Mouse (Mus musculus) neural tube, embryonic 11.5 days (tissue): ENCODE data around the gene Vkorc1l1. TPM values are rescaled to one million over a fixed set of nuclear protein-coding genes. Genes with fewer than 3 reads are reported as not detected.

Experiments used
- ATAC-seq: fragments of 200-750 bp; cut with Nextera tagmentation; 2 replicates; pipeline ENCODE4 v1.8.0; 2017; ENCODE audit warnings: moderate number of reproducible peaks, mild to moderate bottlenecking, moderate TSS enrichment, moderate library complexity; ENCODE audit not compliant: insufficient read depth, low FRiP score, low TSS enrichment
- DNase-seq: peaks from one replicate; pipeline ENCODE4 v3.0.0-alpha.2; 2015; ENCODE audit warnings: low spot score
- H3K27ac ChIP-seq: fragments of 300-500 bp; sonication (generic); 2 replicates; pipeline ENCODE4 v1.5.1; 2014; ENCODE audit warnings: low read depth, mild to moderate bottlenecking, low read length
- H3K27me3 ChIP-seq: fragments of 300-500 bp; sonication (generic); 2 replicates; pipeline ENCODE4 v1.6.1; 2014; ENCODE audit warnings: mild to moderate bottlenecking, low read length, mixed read lengths; ENCODE audit not compliant: control insufficient read depth, insufficient read depth
- H3K36me3 ChIP-seq: fragments of 300-500 bp; sonication (generic); 2 replicates; pipeline ENCODE4 v1.6.1; 2014; ENCODE audit warnings: mild to moderate bottlenecking, low read length, moderate library complexity, mixed read lengths; ENCODE audit not compliant: control insufficient read depth, insufficient read depth
- H3K4me1 ChIP-seq: fragments of 300-500 bp; sonication (generic); 2 replicates; pipeline ENCODE4 v1.6.1; 2014; ENCODE audit warnings: low read length, mixed read lengths; ENCODE audit not compliant: control insufficient read depth, insufficient read depth
- H3K4me2 ChIP-seq: fragments of 300-500 bp; sonication (generic); 2 replicates; pipeline ENCODE4 v1.6.1; 2014; ENCODE audit warnings: low read depth, mild to moderate bottlenecking, moderate library complexity
- H3K4me3 ChIP-seq: fragments of 300-500 bp; sonication (generic); 2 replicates; pipeline ENCODE4 v1.5.1; 2014; ENCODE audit warnings: low read depth, low read length
- H3K9ac ChIP-seq: fragments of 300-500 bp; sonication (generic); 2 replicates; pipeline ENCODE4 v1.6.1; 2014; ENCODE audit warnings: mild to moderate bottlenecking, low read length
- H3K9me3 ChIP-seq: fragments of 300-500 bp; sonication (generic); 2 replicates; pipeline ENCODE4 v1.6.1; 2016; ENCODE audit warnings: low read length; ENCODE audit not compliant: control insufficient read depth
- WGBS: fragments of 180-500 bp; shearing (Covaris S2); extraction: QIAGEN DNeasy Blood & Tissue Kit; methylation state at CpG from one replicate; pipeline ENCODE4 v1.1.7; 2014; 5-methylcytosine and 5-hydroxymethylcytosine counted together
- polyA plus RNA-seq: library from polyadenylated mRNA; unstranded; fragments of >200 nt; fragmentation: Nextera tagmentation; extraction: Ambion mirVana; gene quantifications from 2 replicates; pipeline ENCODE4 v1.2.1, GENCODE M21; 2014

Gene Vkorc1l1
- 31.3 and 32.2 TPM in 2 replicates for polyA plus RNA-seq

DNA sequence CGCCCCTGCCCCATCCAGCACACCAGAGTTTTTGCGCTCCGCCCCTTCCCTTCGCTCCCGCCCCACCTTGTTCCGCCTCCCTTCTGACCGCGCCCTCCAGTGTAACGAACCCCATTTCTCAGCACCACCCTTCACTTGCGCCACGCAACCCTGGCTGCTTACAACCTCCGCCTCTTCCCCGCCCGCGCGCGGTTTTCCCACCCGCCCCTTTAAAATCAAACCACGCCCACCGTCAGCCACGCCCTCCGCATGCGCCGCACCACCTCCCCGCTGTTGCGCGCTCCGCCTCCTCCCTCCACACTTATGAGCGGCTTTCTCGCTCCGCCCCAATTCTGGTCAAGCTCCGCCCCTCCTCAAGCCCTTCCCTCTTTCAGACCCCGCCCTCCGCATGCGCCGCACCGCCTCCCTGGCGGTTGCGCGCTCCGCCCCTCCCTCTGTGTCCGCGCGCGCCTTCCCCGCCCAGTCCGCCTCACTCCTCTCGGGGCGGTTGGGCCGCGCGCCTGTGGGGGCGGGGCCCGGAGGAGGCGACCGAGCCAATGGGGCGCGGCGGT is at the start of gene Vkorc1l1:
TSS of gene Vkorc1l1 (plus strand) at position 476 of the 551 bp plus-strand sequence.
- Histone ChIP-seq H3K4me2 (peak within 1 kb of the TSS; percentile 76), H3K4me3 (peak within 1 kb of the TSS; percentile 86), H3K9me3 (no peaks in the 10 kb centered on the region), H3K9ac (peak within 1 kb of the TSS; percentile 75), H3K27me3 (no peaks in the 10 kb centered on the region), H3K36me3 (no peaks in the 10 kb centered on the region), H3K27ac (0 out of 2 replicates have a peak within 1 kb of the TSS, but pooled peaks have one; percentile 21), H3K4me1 (peaks cover 3% of the 10 kb centered on the region; the same call in 1 of the 2 replicates)
- DNase-seq (peak; percentile 100), ATAC-seq (peak; percentile 91)
- under 1% methylated on average over 54 of the region's 59 CpGs for WGBS

DNA sequence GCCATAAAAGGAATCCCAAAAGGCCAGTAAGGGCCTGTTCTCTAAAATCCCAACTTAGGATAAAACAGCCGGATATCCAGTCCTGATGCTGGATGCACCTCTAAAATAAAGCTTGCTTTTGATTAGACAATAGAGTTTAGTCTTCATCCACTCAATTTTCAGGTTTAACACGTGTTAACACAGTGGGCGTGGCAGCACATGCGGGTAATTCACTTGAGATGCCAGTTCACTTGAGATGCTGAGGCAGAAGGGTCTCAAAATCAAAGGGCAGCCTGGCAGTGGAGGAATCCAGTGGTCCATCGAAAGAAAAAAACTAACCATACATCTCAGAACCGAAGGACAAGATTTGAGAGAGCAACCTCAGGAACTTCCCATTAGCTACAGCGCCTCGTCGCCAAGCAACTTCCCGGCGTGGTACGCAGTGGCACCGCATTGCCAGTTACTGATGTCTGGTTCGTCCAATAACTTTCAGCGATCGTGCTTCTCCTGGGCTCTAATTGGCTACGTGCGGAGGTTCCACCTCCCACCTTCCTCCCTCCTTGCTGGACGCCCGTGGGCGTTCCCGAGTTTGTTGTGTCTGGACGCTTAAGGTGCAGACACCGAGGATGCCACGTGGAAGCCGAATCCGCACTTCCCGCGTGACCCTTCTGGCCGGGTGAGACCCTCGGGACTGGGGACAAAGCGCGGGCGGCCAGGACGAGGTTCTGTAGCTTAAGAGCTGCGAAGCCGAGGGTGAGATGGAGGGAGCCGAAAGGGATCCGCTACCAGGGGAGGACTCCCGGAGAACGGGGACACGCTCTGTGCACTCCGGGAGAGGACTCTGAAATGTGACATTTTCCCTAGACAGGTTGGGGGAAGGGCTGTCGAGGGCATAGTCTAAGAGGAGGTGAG is 46.3 kb upstream of the Vkorc1l1 start, which contains the start of gene Zbed5:
TSS of gene Zbed5 (plus strand) at position 526 of the 891 bp plus-strand sequence.
- Histone ChIP-seq H3K9ac (peak within 1 kb of the TSS; percentile 54), H3K4me1 (peaks cover 3% of the 10 kb centered on the region; the same call in 1 of the 2 replicates), H3K9me3 (no peaks in the 10 kb centered on the region), H3K4me3 (peak within 1 kb of the TSS; percentile 66), H3K27ac (no peak within 1 kb of the TSS), H3K4me2 (peak within 1 kb of the TSS; percentile 73), H3K27me3 (no peaks in the 10 kb centered on the region), H3K36me3 (no peaks in the 10 kb centered on the region)
- ATAC-seq (peak; percentile 99), DNase-seq (peak; percentile 92)
- WGBS = 3% methylated on average over 44 of the region's 44 CpGs

DNA sequence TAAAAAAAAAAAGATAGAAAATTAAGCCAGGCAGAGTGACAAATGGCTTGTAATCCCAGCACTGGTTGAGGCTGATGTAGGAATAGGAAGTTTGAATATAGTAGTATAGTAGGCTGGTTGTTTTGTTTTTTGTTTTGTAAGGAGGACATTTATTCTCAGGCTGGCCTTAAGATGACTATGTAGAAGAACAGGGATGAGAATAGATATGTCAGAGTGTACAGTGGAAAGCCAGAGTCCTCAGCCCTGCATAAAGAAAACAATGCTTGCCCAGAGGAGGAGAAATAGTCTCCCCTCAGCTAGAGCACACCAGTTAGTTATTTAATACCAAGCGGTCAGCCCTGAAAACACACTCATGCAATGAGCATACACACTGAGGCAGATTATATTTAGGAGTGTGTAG is 43.3 kb upstream of the Vkorc1l1 start, which contains the start of gene Phkg1:
TSS of gene Phkg1 (minus strand) at position 101 of the 400 bp plus-strand sequence.
- Histone ChIP-seq H3K9me3 (no peaks in the 10 kb centered on the region), H3K27ac (no peak within 1 kb of the TSS), H3K4me2 (no peak within 1 kb of the TSS), H3K9ac (no peak within 1 kb of the TSS), H3K4me1 (peaks cover 3% of the 10 kb centered on the region; the same call in 1 of the 2 replicates), H3K4me3 (no peak within 1 kb of the TSS), H3K27me3 (no peaks in the 10 kb centered on the region), H3K36me3 (no peaks in the 10 kb centered on the region)
- ATAC-seq = no peak
- WGBS = 97% methylated on average over 1 of the region's 1 CpGs
- no peak for DNase-seq

DNA sequence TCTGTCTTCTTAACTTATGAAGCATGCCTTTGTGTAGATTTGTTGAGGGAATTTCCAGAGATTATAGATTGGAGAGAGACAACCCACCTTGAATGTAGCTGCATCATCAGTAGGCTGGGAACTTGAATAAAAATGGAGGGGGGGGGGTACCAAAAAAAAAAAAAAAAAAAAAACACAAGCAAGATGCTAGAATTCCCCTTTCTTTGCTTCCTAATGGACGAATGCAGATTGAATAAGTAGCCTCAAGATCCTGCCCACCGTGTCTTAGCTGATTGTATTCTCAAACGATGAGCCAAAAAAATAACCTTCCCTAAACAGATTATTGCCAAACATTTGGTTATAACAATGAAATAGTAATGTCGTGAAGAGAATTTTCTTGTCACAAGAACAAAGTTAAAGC is 34.0 kb upstream of the Vkorc1l1 start:
- WGBS = 33% methylated on average over 4 of the region's 4 CpGs
- H3K27ac ChIP-seq = peak overlapping the region; percentile 47; the same call in 1 of the 2 replicates
- DNase-seq (no peak), ATAC-seq (no peak)
- H3K36me3 ChIP-seq = no peaks in the 10 kb centered on the region
- H3K27me3 ChIP-seq = no peaks in the 10 kb centered on the region
- peak overlapping the region; percentile 68 for H3K4me2 ChIP-seq
- H3K9ac ChIP-seq = peak overlapping the region; percentile 81
- no peaks in the 10 kb centered on the region for H3K9me3 ChIP-seq
- H3K4me1 ChIP-seq = no peaks in the 10 kb centered on the region
- peak overlapping the region; percentile 64 for H3K4me3 ChIP-seq

DNA sequence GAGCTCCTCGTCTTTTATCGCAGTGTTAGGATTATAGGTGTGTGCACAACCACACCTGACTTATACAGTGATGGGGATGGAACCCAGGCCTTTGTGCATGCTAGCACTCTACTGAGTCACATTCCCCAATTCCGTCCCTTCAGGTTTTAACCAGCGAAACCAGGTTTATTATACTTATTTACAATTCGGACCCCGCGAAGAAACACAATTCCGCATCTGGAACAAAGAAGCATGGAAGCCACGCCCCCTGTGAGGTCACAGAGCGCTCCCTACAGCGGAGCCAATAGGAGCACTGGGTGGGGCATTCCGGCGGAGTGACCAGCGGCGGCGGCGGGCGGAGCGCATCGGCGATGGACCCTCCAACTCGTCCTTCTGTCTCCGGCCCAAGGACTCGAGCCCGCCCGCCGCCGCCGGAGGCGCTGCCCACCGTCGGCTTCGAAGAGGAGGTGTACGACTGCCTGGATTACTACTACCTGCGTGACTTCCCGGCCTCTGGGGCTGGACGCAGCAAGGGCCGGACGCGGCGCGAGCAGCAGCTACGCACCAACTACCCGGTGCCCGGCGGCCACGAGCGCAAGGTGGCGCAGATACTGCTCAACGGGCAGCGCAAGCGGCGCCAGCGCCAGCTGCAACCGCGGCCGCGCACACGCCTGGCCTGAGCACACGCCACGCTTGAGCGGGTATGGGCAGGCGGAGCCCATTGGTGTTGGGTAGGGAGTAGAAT is 33.4 kb upstream of the Vkorc1l1 start, which contains the start of gene Nupr1l:
TSS of gene Nupr1l (plus strand) at position 299 of the 724 bp plus-strand sequence.
- H3K4me3 ChIP-seq = peak within 1 kb of the TSS; percentile 64
- H3K9ac ChIP-seq = peak within 1 kb of the TSS; percentile 81
- H3K27me3 ChIP-seq = no peaks in the 10 kb centered on the region
- H3K36me3 ChIP-seq = no peaks in the 10 kb centered on the region
- H3K9me3 ChIP-seq = no peaks in the 10 kb centered on the region
- under 1% methylated on average over 63 of the region's 63 CpGs for WGBS
- ATAC-seq (peak; percentile 96), DNase-seq (peak; percentile 97)
- H3K27ac ChIP-seq = peak within 1 kb of the TSS; percentile 90
- peak within 1 kb of the TSS; percentile 68 for H3K4me2 ChIP-seq
- no peaks in the 10 kb centered on the region for H3K4me1 ChIP-seq

DNA sequence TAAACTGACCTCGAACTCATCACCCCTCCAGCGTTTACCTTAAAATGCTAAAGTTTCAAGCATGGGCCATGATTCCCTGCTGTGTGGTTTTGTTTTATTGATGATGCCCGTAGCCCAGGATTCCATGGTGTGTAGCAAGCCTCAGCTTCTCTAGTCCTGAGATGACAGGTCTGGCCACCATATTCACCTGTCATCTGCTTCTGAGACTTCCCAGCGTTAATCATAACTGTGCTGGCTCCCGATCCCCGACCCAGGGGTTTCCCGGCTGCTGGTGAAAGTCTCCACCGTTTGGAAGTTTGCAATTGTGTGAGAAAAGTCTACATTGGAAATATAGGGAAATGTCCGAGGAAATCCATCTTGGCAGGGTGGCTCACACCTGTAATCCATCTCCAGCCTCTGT is 32.6 kb upstream of the Vkorc1l1 start:
- Histone ChIP-seq H3K9me3 (no peaks in the 10 kb centered on the region), H3K36me3 (no peaks in the 10 kb centered on the region), H3K4me2 (peak overlapping the region; percentile 68), H3K27me3 (no peaks in the 10 kb centered on the region), H3K9ac (peak overlapping the region; percentile 81), H3K4me3 (peak overlapping the region; percentile 64), H3K4me1 (no peaks in the 10 kb centered on the region), H3K27ac (peak overlapping the region; percentile 90; the same call in 1 of the 2 replicates)
- DNase-seq = no peak
- no peak for ATAC-seq
- WGBS = 73% methylated on average over 9 of the region's 9 CpGs

DNA sequence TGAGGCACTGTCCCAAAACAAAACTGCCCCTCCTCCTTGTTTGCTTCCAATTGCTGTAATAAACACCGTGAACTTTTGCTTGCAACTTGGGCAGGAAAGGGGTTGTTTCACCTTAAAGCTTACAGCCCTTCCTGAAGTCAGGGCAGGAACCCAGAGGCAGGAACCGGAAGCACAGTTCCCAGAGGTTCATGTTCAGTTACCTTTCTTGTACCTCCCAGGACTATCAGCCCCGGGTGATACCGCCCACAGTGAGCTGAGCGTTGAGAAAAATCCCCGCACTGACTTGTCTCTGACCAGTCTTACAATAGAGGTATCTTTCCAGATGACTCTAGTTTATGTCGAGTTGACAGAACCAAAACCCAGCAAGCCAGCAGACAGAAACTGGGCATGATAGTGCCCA is 32.2 kb upstream of the Vkorc1l1 start:
- Histone ChIP-seq H3K27me3 (no peaks in the 10 kb centered on the region), H3K36me3 (no peaks in the 10 kb centered on the region), H3K4me2 (0 out of 2 replicates have a peak overlapping the region, but pooled peaks have one; percentile 68), H3K9ac (no peak overlapping the region), H3K9me3 (no peaks in the 10 kb centered on the region), H3K4me3 (no peak overlapping the region), H3K27ac (no peak overlapping the region), H3K4me1 (no peaks in the 10 kb centered on the region)
- DNase-seq (no peak), ATAC-seq (no peak)
- 81% methylated on average over 7 of the region's 7 CpGs for WGBS

DNA sequence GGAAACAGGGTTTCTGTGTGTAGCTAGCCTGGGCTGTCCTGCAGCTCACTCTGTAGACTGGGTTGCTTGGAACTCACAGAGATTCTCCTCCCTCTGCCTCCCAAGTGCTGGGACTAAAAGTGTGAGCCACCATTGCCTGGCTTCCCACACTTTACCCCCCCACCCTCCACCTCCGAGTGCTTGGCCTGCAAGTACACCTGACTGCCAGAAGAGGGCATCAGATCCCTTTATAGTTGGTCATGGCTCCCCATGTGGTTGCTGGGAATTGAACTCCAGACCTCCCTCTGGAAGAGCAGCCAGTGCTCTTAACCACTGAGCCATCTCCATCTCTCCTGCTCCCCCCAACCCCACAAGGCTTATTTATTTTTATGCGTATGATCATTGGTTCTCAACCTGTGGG is 27.7 kb upstream of the Vkorc1l1 start:
- Histone ChIP-seq H3K27me3 (no peaks in the 10 kb centered on the region), H3K9me3 (no peaks in the 10 kb centered on the region), H3K27ac (no peak overlapping the region), H3K4me1 (no peaks in the 10 kb centered on the region), H3K36me3 (no peaks in the 10 kb centered on the region), H3K9ac (no peak overlapping the region), H3K4me3 (no peak overlapping the region), H3K4me2 (no peak overlapping the region)
- DNase-seq (no peak), ATAC-seq (no peak)
- WGBS = 23% methylated on average over 2 of the region's 2 CpGs
